Mouse (Mus musculus): ENCODE measurements around the gene Pigp. TPM values are rescaled to one million over a fixed set of nuclear protein-coding genes. Genes with fewer than 3 reads are reported as not detected.
"Not testable (repeated sequence)": the region's sequence is repeated elsewhere in the genome, so short reads cannot be mapped to it uniquely, and the experiment has no call there.

The Pigp gene
- polyA plus RNA-seq, 1 experiment from 2014 or later, result 122 TPM

DNA sequence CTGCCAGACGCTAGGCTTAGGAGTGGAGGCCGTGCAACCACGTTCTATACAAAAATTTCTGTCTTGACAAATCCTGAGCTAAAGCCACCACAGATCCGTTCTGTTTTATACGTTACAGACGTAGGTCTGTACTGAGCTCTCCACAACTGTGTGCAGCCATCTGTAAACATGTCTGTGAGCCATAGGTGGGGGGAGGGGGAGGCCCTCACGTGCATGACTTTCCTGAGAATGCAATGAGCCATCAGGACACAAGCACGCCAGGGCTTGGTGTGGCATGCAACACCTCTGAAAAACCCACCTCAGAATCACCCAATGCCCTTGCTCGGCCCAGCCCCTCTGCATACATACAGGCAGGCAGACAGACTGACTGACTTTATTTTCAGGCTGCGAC, 21.4 kb downstream of the Pigp start:
- H3K9ac ChIP-seq (ENCODE audit: low read depth, low read length), result peak overlapping the region; percentile 22; the same call in 1 of the 2 replicates
- H3K27ac ChIP-seq (ENCODE audit: low read depth, low read length), result no peak overlapping the region
- H3K4me3 ChIP-seq (ENCODE audit: low read length), result no peak overlapping the region
- H3K9me3 ChIP-seq (ENCODE audit: control insufficient read depth, low read length), result no peaks in the 10 kb centered on the region
- H3K36me3 ChIP-seq (ENCODE audit: control insufficient read depth, insufficient read depth, low read length), result no peaks in the 10 kb centered on the region
- 0 out of 2 replicates have a peak, but pooled peaks cover 3% of the 10 kb centered on the region for H3K27me3 ChIP-seq (replicated peaks; ENCODE audit: control insufficient read depth, insufficient read depth, low read length)
- H3K4me1 ChIP-seq (ENCODE audit: control insufficient read depth, insufficient read depth, low read depth, low read length), result peaks cover 9% of the 10 kb centered on the region
- H3K4me2 ChIP-seq (ENCODE audit: low read length), result no peak overlapping the region
- 63% methylated on average over 10 of the region's 10 CpGs for WGBS
- no peak for ATAC-seq

DNA sequence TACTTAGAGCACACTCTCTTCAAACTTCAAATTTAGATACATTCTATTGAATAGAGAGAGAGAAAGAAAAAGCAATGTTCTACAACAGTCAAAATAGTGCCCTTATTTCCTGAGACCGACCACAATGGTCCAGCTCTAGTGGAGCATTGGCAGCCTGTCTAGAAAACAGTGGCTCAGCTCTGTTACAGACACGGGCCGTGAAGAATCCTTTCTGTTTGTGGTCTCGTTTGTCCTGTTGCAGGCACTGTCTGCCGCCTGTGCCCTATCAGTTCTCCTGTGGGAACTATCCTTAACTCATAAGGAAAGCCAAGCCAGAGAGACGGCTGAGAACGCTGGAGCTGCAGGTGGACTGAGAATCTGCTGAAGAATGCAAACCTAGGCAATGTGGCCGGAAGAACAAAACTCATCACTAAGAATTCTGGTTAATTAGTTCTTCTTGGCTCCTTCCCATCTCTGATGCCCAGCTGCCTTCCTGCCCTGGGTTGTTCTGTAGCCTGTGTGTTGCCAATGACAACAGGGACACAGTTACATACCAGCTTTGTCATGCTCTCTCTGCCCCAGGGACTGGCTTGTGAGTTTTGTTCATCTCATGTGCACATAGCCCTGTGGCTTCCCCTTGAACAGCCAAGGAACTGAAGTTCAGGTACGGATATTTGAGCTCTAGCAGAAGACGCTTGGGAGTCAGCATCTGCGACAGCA, 21.9 kb downstream of the Pigp start:
- Histone ChIP-seq H3K4me3 (ENCODE audit: low read length) (no peak overlapping the region), H3K4me1 (ENCODE audit: control insufficient read depth, insufficient read depth, low read depth, low read length) (peaks cover 9% of the 10 kb centered on the region), H3K9ac (ENCODE audit: low read depth, low read length) (no peak overlapping the region; the same call in 1 of the 2 replicates), H3K4me2 (ENCODE audit: low read length) (peak overlapping the region; percentile 8; the same call in 1 of the 2 replicates), H3K36me3 (ENCODE audit: control insufficient read depth, insufficient read depth, low read length) (no peaks in the 10 kb centered on the region), H3K27ac (ENCODE audit: low read depth, low read length) (no peak overlapping the region), H3K9me3 (ENCODE audit: control insufficient read depth, low read length) (no peaks in the 10 kb centered on the region), H3K27me3 (replicated peaks; ENCODE audit: control insufficient read depth, insufficient read depth, low read length) (0 out of 2 replicates have a peak, but pooled peaks cover 3% of the 10 kb centered on the region)
- WGBS, result 53% methylated on average over 11 of the region's 11 CpGs
- 0 out of 2 replicates have a peak, but pooled peaks have one; percentile 67 for ATAC-seq

DNA sequence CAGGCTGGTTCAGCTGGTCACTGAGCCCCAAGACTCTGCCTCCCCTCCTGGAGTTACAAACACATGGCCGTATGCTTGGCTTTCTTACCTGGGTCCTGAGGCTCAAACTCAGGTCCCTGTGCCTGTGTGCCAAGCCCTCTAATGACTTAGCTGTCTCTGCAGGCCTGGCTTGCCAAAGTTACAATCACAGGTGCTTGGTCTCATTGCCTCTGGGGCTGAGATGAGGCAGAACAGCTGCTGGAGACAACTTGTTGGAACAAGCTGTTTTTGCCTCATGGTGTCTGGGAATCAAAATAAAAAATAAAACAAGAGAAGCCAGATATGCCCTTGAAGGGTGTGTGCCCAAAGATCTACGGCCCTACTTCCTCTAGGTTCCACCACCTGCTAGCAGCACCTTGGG, 22.9 kb downstream of the Pigp start:
- Histone ChIP-seq H3K36me3 (ENCODE audit: control insufficient read depth, insufficient read depth, low read length) (no peaks in the 10 kb centered on the region), H3K4me2 (ENCODE audit: low read length) (no peak overlapping the region), H3K4me3 (ENCODE audit: low read length) (no peak overlapping the region), H3K9ac (ENCODE audit: low read depth, low read length) (no peak overlapping the region), H3K4me1 (ENCODE audit: control insufficient read depth, insufficient read depth, low read depth, low read length) (peaks cover 9% of the 10 kb centered on the region), H3K27ac (ENCODE audit: low read depth, low read length) (no peak overlapping the region), H3K27me3 (replicated peaks; ENCODE audit: control insufficient read depth, insufficient read depth, low read length) (0 out of 2 replicates have a peak, but pooled peaks cover 3% of the 10 kb centered on the region), H3K9me3 (ENCODE audit: control insufficient read depth, low read length) (no peaks in the 10 kb centered on the region)
- 91% methylated on average over 2 of the region's 2 CpGs for WGBS
- no peak for ATAC-seq

DNA sequence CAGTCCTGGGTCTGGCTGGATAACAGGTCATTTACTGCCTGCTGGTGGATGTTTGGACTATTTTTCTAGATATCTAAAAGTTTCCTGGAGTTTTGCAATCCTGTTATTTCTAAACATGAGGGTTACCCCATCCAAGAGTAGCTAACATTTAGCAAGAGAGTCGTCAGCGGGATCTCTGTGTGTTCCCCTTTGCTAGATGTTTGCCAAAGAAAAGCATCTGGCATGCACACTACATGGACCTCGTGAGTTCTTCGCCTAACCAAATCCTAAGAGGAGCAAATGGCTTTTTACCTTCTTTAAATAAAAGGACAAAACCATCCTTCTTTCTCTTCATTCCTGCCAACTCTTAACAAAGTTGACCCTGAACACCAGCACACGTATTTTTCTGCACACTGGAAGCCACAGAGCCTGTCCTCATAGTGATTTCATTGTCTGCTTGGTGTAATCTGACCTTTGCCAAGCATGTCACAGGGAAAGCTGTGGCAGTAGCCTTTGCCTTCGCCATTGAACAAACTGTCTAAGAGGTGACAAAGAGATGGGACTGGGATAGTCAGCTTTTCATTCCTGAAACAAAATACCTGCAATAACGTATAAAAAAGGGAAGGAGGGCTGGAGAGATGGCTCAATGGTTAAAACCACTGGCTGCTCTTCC, 24.4 kb downstream of the Pigp start:
- no peak overlapping the region for H3K27ac ChIP-seq (ENCODE audit: low read depth, low read length)
- H3K9ac ChIP-seq (ENCODE audit: low read depth, low read length), result no peak overlapping the region
- no peak overlapping the region for H3K4me2 ChIP-seq (ENCODE audit: low read length)
- no peak overlapping the region for H3K4me3 ChIP-seq (ENCODE audit: low read length)
- no peaks in the 10 kb centered on the region for H3K36me3 ChIP-seq (ENCODE audit: control insufficient read depth, insufficient read depth, low read length)
- WGBS, result 78% methylated on average over 7 of the region's 7 CpGs
- H3K9me3 ChIP-seq (ENCODE audit: control insufficient read depth, low read length), result no peaks in the 10 kb centered on the region
- H3K4me1 ChIP-seq (ENCODE audit: control insufficient read depth, insufficient read depth, low read depth, low read length), result peaks cover 9% of the 10 kb centered on the region
- H3K27me3 ChIP-seq (replicated peaks; ENCODE audit: control insufficient read depth, insufficient read depth, low read length), result no peaks in the 10 kb centered on the region
- no peak for ATAC-seq

DNA sequence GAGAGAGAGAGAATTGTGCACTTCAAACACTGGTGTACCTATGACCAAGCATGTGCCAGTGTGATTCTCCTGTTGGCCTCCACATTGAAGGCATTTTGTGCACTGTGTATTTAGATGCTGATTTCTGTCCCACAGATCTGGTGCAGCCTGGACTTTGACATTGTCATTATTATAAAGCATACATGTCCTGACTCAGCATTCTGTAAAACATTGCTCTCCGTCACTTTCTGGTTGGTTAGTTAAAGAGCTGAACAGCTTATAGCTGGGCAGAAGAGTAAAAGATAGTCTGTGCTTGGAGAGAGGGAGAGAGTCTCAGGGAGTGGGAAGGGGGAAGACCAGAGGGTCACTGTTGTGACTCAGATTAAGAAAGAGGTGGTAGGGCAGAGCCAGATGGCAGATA, 25.9 kb downstream of the Pigp start:
- Histone ChIP-seq H3K4me1 (ENCODE audit: control insufficient read depth, insufficient read depth, low read depth, low read length) (peaks cover 9% of the 10 kb centered on the region), H3K4me2 (ENCODE audit: low read length) (no peak overlapping the region), H3K27me3 (replicated peaks; ENCODE audit: control insufficient read depth, insufficient read depth, low read length) (no peaks in the 10 kb centered on the region), H3K27ac (ENCODE audit: low read depth, low read length) (no peak overlapping the region), H3K9me3 (ENCODE audit: control insufficient read depth, low read length) (no peaks in the 10 kb centered on the region), H3K36me3 (ENCODE audit: control insufficient read depth, insufficient read depth, low read length) (no peaks in the 10 kb centered on the region), H3K4me3 (ENCODE audit: low read length) (no peak overlapping the region), H3K9ac (ENCODE audit: low read depth, low read length) (no peak overlapping the region)
- ATAC-seq, result no peak
- 76% methylated on average over 1 of the region's 1 CpGs for WGBS

DNA sequence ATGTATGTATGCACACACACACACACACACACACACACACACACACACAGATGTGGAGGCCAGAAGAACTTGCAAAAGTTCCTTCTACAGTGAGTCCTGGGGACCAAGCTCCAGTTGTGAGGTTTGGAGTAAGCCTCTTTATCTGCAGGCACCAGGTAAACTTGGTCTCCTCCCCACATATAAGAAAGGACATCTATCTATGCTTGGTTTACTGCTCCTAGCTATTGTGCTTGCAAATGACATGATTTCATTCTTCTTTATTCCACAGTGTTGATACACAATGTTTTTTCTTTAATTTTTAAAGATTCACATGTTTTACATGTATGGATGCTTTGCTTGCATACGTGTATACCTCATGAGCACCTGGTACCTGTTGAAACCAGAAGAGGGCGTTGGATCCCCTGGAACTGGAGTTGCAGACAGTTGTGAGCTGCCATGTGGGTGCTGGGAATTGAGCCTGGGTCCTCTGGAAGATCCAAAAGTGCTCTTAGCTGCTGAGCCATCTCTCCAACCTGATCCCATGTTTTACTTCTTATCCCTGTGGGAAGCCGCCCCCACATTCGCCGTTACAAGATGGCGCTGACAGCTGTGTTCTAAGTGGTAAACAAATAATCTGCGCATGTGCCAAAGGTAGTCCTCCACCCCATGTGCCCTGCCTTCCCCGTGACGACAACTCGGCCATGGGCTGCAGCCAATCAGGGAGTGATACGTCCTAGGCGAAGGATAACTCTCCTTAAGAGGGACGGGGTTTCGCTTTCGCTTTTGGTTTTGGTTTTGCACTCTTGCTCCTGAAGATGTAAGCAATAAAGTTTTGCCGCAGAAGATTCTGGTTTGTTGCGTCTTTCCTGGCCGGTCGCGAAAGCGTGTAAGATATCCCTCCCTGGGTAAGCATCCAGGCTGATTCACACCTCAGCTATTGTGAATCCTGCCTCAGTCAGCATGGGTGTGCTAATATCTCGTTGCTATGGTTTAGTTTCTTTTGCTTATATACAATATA, 32.2 kb downstream of the Pigp start:
- H3K4me2 ChIP-seq (ENCODE audit: low read length); ATAC-seq; H3K9me3 ChIP-seq (ENCODE audit: control insufficient read depth, low read length); H3K27me3 ChIP-seq (replicated peaks; ENCODE audit: control insufficient read depth, insufficient read depth, low read length); H3K9ac ChIP-seq (ENCODE audit: low read depth, low read length); H3K4me3 ChIP-seq (ENCODE audit: low read length); H3K36me3 ChIP-seq (ENCODE audit: control insufficient read depth, insufficient read depth, low read length); H3K4me1 ChIP-seq (ENCODE audit: control insufficient read depth, insufficient read depth, low read depth, low read length); H3K27ac ChIP-seq (ENCODE audit: low read depth, low read length): not testable (repeated sequence)
- WGBS, result 95% methylated on average over 18 of the region's 22 CpGs

DNA sequence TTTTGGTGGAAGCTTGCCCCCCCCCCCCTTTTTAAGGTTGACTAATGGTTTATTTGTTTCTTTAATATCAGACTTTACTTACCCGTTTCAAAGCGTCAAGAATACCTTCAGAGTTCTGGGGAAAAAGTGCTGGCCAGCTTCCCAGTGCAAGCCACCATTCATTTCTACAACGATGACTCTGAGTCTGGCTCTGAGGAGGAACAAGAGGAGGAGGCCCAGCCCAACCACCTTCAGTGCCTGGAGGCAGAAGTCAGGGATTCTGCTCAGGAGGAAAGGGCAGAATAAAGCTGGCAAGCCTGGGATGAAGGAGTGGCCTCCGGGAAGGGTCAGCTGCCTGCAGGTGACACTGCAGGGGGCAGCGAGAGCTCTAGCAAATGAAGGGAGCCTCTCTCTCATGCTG, 36.0 kb downstream of the Pigp start:
- no peaks in the 10 kb centered on the region for H3K27me3 ChIP-seq (replicated peaks; ENCODE audit: control insufficient read depth, insufficient read depth, low read length)
- no peak overlapping the region for H3K4me2 ChIP-seq (ENCODE audit: low read length)
- H3K4me3 ChIP-seq (ENCODE audit: low read length), result no peak overlapping the region
- no peak overlapping the region for H3K9ac ChIP-seq (ENCODE audit: low read depth, low read length)
- no peak overlapping the region for H3K27ac ChIP-seq (ENCODE audit: low read depth, low read length)
- no peaks in the 10 kb centered on the region for H3K36me3 ChIP-seq (ENCODE audit: control insufficient read depth, insufficient read depth, low read length)
- H3K4me1 ChIP-seq (ENCODE audit: control insufficient read depth, insufficient read depth, low read depth, low read length), result no peaks in the 10 kb centered on the region
- H3K9me3 ChIP-seq (ENCODE audit: control insufficient read depth, low read length), result no peaks in the 10 kb centered on the region
- WGBS, result 43% methylated on average over 5 of the region's 5 CpGs
- ATAC-seq, result no peak

DNA sequence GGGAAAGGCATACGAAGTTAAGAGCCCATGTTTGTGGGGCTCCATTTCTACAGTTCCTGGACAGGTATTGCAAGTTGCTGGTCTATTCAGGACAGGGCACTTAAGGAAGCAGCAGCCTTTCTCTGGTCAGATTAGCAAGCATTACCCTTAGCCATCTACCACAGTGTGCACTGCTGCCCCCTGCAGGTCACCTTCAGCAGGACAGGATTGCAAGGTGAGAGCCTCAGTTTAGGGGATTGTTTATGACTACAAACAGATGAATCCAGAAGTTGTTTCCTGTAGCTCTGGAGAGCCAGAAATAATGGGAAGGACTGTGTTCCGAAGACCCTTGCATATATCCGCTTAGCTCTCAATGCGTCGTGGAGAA, 39.8 kb downstream of the Pigp start:
- H3K4me2 ChIP-seq (ENCODE audit: low read length), result no peak overlapping the region
- H3K9me3 ChIP-seq (ENCODE audit: control insufficient read depth, low read length), result no peaks in the 10 kb centered on the region
- no peak overlapping the region for H3K9ac ChIP-seq (ENCODE audit: low read depth, low read length)
- H3K4me1 ChIP-seq (ENCODE audit: control insufficient read depth, insufficient read depth, low read depth, low read length), result peaks cover 11% of the 10 kb centered on the region
- H3K27ac ChIP-seq (ENCODE audit: low read depth, low read length), result no peak overlapping the region
- no peak overlapping the region for H3K4me3 ChIP-seq (ENCODE audit: low read length)
- no peaks in the 10 kb centered on the region for H3K36me3 ChIP-seq (ENCODE audit: control insufficient read depth, insufficient read depth, low read length)
- peaks cover 8% of the 10 kb centered on the region for H3K27me3 ChIP-seq (replicated peaks; ENCODE audit: control insufficient read depth, insufficient read depth, low read length)
- 56% methylated on average over 5 of the region's 5 CpGs for WGBS
- ATAC-seq, result no peak
